Mouse (Mus musculus) heart, embryonic 16.5 days (tissue): Measurements from ENCODE around the gene Rpl18a. TPM values are rescaled to one million over a fixed set of nuclear protein-coding genes. Genes with fewer than 3 reads are reported as not detected.

Source experiments
- ATAC-seq: fragments of 200-750 bp; cut with Nextera tagmentation; replicated peaks from 2 replicates; pipeline ENCODE4 v1.8.0; 2017; ENCODE audit warnings: moderate number of reproducible peaks; ENCODE audit not compliant: insufficient read depth, low FRiP score; ENCODE audit errors: extremely low read depth
- H3K27ac ChIP-seq: fragments of 300-500 bp; sonication (generic); 2 replicates; pipeline ENCODE4 v1.5.1; 2014; ENCODE audit warnings: mild to moderate bottlenecking, low read length, control low read depth, moderate library complexity
- H3K27me3 ChIP-seq: fragments of 300-500 bp; sonication (generic); 2 replicates; pipeline ENCODE4 v1.6.1; 2014; ENCODE audit warnings: low read length, mixed read lengths; ENCODE audit not compliant: control insufficient read depth, insufficient read depth
- H3K36me3 ChIP-seq: fragments of 300-500 bp; sonication (generic); 2 replicates; pipeline ENCODE4 v1.6.1; 2014; ENCODE audit not compliant: control insufficient read depth, insufficient read depth
- H3K4me1 ChIP-seq: fragments of 300-500 bp; sonication (generic); 2 replicates; pipeline ENCODE4 v1.6.1; 2014; ENCODE audit warnings: low read length, mixed read lengths; ENCODE audit not compliant: control insufficient read depth, insufficient read depth
- H3K4me2 ChIP-seq: fragments of 300-500 bp; sonication (generic); 2 replicates; pipeline ENCODE4 v1.6.1; 2014; ENCODE audit warnings: low read depth, mild to moderate bottlenecking, control low read depth, low read length
- H3K4me3 ChIP-seq: fragments of 300-500 bp; sonication (generic); 2 replicates; pipeline ENCODE4 v1.5.1; 2014; ENCODE audit warnings: mild to moderate bottlenecking, control low read depth, low read length
- H3K9ac ChIP-seq: fragments of 300-500 bp; sonication (generic); 2 replicates; pipeline ENCODE4 v1.6.1; 2014; ENCODE audit warnings: low read length, control low read depth
- H3K9me3 ChIP-seq: fragments of 300-500 bp; sonication (generic); replicated peaks from 2 replicates; pipeline ENCODE4 v1.6.1; 2016; ENCODE audit warnings: low read length; ENCODE audit not compliant: control insufficient read depth
- WGBS: fragments of 180-500 bp; shearing (Covaris S2); extraction: QIAGEN DNeasy Blood & Tissue Kit; methylation state at CpG from one replicate; pipeline ENCODE4 v1.1.7; 2014; 5-methylcytosine and 5-hydroxymethylcytosine counted together
- polyA plus RNA-seq: library from polyadenylated mRNA; unstranded; fragments of >200 nt; fragmentation: Nextera tagmentation; extraction: Ambion mirVana; gene quantifications from 2 replicates; pipeline ENCODE4 v1.2.1, GENCODE M21; 2015

The Rpl18a gene
- polyA plus RNA-seq, 1 experiment from 2014 or later, result 2,334 TPM

- H3K9ac ChIP-seq, result peak within 1 kb of the TSS; percentile 92
- no peaks in the 10 kb centered on the region for H3K36me3 ChIP-seq
- H3K27me3 ChIP-seq, result peaks cover 4% of the 10 kb centered on the region
Observed at GRCm38 (mm10) chr8:70905831-70906736, 8.9 kb upstream of the Rpl18a start, which contains the start of gene Map1s. Gene Map1s, plus strand, starts transcription at chr8:70905932.

DNA sequence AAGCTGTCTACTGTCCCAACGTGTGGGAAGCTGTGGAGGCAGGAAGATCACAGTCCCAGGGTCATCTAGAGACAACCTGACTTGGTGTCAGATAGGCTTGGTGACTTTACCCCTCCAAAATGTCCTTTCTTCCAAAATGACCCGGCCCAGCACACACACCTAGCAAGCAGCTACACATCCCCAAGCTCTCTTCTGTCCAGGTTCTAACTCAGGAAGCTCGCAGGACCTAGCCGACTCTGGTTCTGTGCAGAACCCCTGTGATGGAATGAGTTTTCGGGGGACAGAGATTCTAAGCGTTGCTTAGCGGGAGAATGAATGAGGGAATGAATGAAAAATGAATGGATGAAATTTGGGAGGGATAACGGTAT lies 8.2 kb upstream of the Rpl18a start:
- Histone ChIP-seq H3K4me3 (peak overlapping the region; percentile 85), H3K9me3 (no peaks in the 10 kb centered on the region), H3K36me3 (no peaks in the 10 kb centered on the region), H3K27ac (peak overlapping the region; percentile 82), H3K4me1 (peaks cover 14% of the 10 kb centered on the region), H3K27me3 (peaks cover 4% of the 10 kb centered on the region), H3K4me2 (peak overlapping the region; percentile 93), H3K9ac (peak overlapping the region; percentile 92)
- WGBS, result 15% methylated on average over 8 of the region's 8 CpGs
- no peak for ATAC-seq

More at GRCm38 (mm10) chr8:70905831-70906736, 8.9 kb upstream of the Rpl18a start, which contains the start of gene Map1s:
- peak within 1 kb of the TSS; percentile 93 for H3K4me2 ChIP-seq
- peak; percentile 85 for ATAC-seq
- peak within 1 kb of the TSS; percentile 85 for H3K4me3 ChIP-seq
- H3K27ac ChIP-seq, result peak within 1 kb of the TSS; percentile 82
- no peaks in the 10 kb centered on the region for H3K9me3 ChIP-seq
- peaks cover 14% of the 10 kb centered on the region for H3K4me1 ChIP-seq
- under 1% methylated on average over 79 of the region's 86 CpGs for WGBS

DNA sequence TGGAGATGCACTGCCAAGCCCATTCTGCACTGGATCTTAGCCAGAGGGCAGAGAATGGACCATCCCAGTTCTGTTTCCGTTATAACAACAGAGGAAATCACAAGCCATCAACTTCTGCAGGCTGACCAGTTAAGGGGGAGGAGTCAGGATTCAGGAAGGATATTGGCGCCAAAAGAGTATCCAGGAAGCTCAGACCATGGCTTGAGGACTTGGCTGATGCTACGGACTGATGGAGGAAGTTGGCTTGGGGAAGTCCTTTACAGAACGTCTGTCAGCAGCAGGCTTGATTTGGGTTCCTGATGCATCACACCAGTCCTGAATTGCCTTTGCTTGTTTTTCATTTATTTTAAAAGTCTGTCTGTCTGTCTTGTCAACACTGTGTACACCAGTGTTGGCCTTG lies 7.3 kb upstream of the Rpl18a start:
- Histone ChIP-seq H3K4me1 (peaks cover 14% of the 10 kb centered on the region), H3K9me3 (no peaks in the 10 kb centered on the region), H3K36me3 (no peaks in the 10 kb centered on the region), H3K4me2 (no peak overlapping the region), H3K27me3 (peaks cover 4% of the 10 kb centered on the region), H3K9ac (no peak overlapping the region), H3K27ac (no peak overlapping the region), H3K4me3 (no peak overlapping the region)
- no peak for ATAC-seq
- 44% methylated on average over 4 of the region's 4 CpGs for WGBS

DNA sequence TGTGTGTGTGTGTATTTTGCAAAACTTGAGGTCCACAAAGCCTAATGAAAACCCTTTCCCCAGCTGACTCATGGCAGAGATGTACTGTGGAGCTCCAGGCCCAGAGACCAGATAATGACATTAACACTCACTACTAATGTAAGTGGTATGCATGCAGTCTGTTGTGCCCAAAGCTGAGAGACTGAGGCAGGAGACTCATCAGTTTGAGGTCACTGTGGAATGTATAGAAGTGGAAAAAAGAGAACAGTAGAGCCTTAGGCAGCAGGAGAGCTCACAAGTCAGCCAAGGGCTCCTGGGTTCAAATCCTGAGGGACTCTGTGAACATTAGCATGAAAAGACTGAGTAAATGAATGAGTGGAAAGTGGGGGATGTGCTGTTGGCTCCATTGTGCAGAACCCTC lies 6.4 kb upstream of the Rpl18a start:
- Histone ChIP-seq H3K36me3 (no peaks in the 10 kb centered on the region), H3K9ac (no peak overlapping the region), H3K27ac (no peak overlapping the region), H3K9me3 (no peaks in the 10 kb centered on the region), H3K4me3 (no peak overlapping the region), H3K27me3 (peaks cover 4% of the 10 kb centered on the region), H3K4me1 (peaks cover 14% of the 10 kb centered on the region), H3K4me2 (no peak overlapping the region)
- no peak for ATAC-seq

DNA sequence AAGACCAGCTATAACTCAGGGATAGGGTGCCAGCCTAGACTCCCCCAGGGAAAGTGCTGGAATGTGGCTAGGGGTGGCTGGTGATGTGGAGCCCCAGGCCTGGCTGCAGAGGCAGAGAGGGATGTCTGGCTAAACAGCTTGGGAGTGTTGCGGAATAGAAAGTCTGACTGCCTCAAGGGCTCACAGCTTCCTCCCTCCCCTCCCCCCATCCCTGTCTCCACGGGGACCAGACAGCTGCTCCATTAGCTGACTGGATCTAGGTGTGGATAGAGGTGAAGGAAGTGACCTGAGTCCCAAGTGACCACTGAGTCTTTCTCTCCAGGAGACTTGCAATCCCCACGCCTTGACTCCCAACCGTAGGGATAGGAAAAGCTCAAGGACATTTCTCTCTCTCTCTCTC lies 5.9 kb upstream of the Rpl18a start:
- Histone ChIP-seq H3K4me3 (no peak overlapping the region), H3K27me3 (peaks cover 4% of the 10 kb centered on the region), H3K27ac (no peak overlapping the region), H3K9me3 (no peaks in the 10 kb centered on the region), H3K4me1 (peaks cover 17% of the 10 kb centered on the region), H3K9ac (no peak overlapping the region), H3K36me3 (no peaks in the 10 kb centered on the region), H3K4me2 (no peak overlapping the region)
- no peak for ATAC-seq
- WGBS, result 42% methylated on average over 4 of the region's 4 CpGs

DNA sequence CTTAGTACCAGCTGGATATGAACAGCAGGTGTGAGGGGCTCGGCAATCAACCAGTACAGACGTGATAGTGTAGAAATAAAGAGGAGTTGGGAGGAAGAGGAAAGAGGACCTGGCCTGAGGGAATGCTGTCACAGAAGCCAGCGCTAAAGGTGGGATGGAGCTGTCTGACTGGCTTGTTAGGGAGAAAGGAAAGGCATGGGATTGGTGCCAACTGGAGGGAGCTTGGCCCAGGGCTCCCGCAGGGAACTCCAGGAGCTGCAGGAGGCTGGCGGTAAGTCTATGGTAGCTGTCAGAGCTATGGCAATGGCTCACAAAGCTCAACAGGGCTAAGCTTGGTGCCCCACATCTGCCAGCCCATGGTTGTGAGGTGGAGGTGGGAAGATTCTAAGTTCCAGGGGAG lies 5.0 kb upstream of the Rpl18a start:
- H3K4me1 ChIP-seq, result peaks cover 10% of the 10 kb centered on the region
- H3K9ac ChIP-seq, result 0 out of 2 replicates have a peak overlapping the region, but pooled peaks have one; percentile 22
- no peak overlapping the region for H3K27ac ChIP-seq
- no peaks in the 10 kb centered on the region for H3K9me3 ChIP-seq
- no peak for ATAC-seq
- peaks cover 4% of the 10 kb centered on the region for H3K27me3 ChIP-seq
- no peaks in the 10 kb centered on the region for H3K36me3 ChIP-seq
- H3K4me3 ChIP-seq, result no peak overlapping the region
- no peak overlapping the region for H3K4me2 ChIP-seq
- WGBS, result 37% methylated on average over 5 of the region's 5 CpGs

GRCm38 (mm10) chr8:70900872-70901387 lies 3.7 kb upstream of the Rpl18a start:
- Histone ChIP-seq H3K4me3 (no peak overlapping the region), H3K9ac (no peak overlapping the region), H3K36me3 (no peaks in the 10 kb centered on the region), H3K4me1 (peaks cover 9% of the 10 kb centered on the region), H3K9me3 (no peaks in the 10 kb centered on the region), H3K4me2 (no peak overlapping the region), H3K27ac (no peak overlapping the region), H3K27me3 (peaks cover 4% of the 10 kb centered on the region)
- WGBS, result 67% methylated on average over 2 of the region's 2 CpGs
- ATAC-seq, result no peak

DNA sequence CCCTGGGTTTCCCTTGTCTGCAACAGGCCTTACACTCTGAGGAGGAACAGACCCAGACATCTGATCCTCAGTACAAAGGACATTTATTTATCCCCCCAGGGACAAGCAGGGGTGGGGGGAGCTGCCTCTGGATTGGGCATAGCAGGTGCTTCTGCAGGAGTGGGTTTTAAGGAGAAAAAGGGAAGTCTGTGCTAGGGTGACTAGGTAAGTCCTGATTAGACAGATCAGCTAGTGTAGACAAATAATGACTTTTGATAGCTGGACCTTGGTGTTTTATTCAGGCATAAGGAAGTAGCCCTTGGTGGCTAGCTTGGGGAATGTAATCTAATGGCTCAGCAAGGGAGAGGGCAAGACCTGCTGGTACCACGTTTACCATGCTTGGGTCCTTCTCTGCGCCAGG lies 2.0 kb upstream of the Rpl18a start:
- Histone ChIP-seq H3K4me3 (no peak overlapping the region), H3K27me3 (peaks cover 4% of the 10 kb centered on the region), H3K9ac (no peak overlapping the region), H3K36me3 (peaks cover 16% of the 10 kb centered on the region), H3K4me1 (peaks cover 10% of the 10 kb centered on the region), H3K9me3 (no peaks in the 10 kb centered on the region), H3K4me2 (no peak overlapping the region), H3K27ac (no peak overlapping the region)
- 83% methylated on average over 2 of the region's 2 CpGs for WGBS
- ATAC-seq, result no peak

DNA sequence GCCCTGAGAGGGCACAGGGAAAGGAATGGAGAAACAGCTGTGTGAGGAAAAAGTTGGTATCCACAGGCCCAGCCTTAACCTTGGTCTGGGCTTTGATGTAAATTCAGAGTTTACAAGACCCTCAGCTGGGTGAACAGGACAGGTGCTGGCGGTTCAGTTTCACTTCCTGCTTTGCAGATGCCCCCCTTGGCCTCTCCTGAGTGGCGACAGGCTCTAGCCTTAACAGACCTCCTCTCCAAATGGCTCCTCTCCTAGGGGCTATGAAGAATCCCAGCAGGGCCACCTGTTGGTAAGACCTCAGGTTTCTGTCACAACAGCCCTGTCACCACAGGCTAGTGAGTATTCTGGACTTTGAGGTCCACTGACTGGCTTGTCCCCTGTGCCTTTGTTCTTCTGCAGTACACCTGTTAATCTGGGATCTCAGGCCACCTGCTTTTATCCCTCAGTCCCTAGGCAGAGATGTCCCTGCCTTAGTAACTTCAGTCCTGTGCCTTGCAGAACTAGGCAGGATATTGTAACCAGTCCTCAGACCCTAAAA lies 1.5 kb upstream of the Rpl18a start:
- WGBS, result 36% methylated on average over 2 of the region's 2 CpGs
- Histone ChIP-seq H3K9me3 (no peaks in the 10 kb centered on the region), H3K9ac (no peak overlapping the region), H3K27ac (no peak overlapping the region), H3K4me1 (peaks cover 10% of the 10 kb centered on the region), H3K4me3 (no peak overlapping the region), H3K36me3 (peaks cover 21% of the 10 kb centered on the region), H3K27me3 (peaks cover 4% of the 10 kb centered on the region), H3K4me2 (no peak overlapping the region)
- ATAC-seq, result no peak
